Mouse (Mus musculus): ENCODE data around the gene Zfp385b.
A peak's percentile ranks its signal among the peaks of the same experiment; 100 is the strongest.

Gene Zfp385b

GRCm38 (mm10) chr2:77790846-77791245 is 28.6 kb downstream of the Zfp385b start:
- DNase-seq (ENCODE audit: low spot score in 2 of 2), result no peak

GRCm38 (mm10) chr2:77790295-77790694 is 29.1 kb downstream of the Zfp385b start:
- DNase-seq (ENCODE audit: low spot score in 2 of 2), result no peak

- DNase-seq (ENCODE audit: low spot score in 2 of 2), result no peak
Observed at GRCm38 (mm10) chr2:77781390-77781789, 38.0 kb downstream of the Zfp385b start.

- DNase-seq (ENCODE audit: low spot score in 2 of 2), result no peak
Observed at GRCm38 (mm10) chr2:77777781-77778180, 41.7 kb downstream of the Zfp385b start.

DNA sequence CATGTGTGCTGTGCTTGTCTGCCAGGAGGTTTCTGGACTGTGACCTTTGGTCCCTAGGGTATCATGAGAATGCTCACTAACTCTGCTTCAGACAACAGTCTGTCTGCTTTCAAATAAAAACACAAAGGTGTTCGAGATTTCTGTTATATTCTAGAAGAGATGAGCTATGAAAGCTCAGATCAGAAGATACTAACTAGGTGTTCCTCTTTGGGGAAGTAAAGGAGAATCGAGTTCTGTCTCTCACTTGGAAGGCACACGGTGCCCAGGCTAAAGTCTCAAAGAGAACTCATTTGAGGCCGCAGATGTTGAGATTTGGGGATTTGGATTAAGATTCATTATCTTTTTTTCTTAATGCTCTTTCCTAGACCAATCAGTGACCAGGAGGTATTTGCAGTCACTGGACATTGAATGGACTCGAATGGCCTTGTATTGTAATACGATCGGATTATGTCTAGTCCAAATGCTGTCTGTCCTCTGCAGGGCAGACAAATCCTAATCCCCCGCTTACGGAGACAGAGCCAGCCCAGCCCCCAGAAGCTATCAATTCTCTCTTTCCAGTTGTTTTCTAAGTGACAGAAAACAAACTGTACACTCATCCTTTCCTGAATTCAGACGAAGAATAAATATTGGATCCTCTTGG is 42.3 kb downstream of the Zfp385b start:
- DNase-seq (ENCODE audit: low spot score in 2 of 2), result no peak

- DNase-seq (ENCODE audit: low spot score in 2 of 2), result no peak
Observed at GRCm38 (mm10) chr2:77775247-77775880, 44.1 kb downstream of the Zfp385b start.

DNA sequence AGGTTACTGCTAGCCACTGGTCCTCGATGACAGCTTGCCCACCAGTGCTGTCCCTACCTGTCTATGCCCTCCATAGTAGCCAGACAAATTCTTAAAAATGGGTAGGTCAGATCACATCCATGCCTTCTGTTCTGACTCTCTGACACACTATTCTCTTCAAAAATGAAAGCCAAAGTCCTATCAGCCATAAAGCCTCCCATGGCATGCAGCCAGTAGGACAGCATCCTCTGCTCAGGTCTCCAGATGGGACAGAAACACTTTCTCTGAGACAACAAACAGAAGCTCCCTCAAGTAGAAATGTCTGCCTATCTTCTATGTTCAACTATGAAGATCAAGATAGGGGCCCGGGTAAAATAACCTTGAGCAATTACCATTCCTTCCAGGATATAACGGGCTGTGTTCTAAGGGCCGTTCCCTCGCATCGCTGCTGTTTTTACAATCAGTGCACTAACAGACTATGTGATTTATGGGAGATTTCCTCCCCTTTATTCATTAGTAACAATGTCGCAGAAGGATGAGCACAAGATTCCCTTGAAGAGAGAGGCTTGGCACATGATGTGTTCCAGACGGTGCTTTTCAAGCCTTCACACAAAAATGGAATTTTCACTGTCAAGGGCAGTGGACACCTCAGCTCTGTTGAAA is 49.3 kb downstream of the Zfp385b start:
- DNase-seq (ENCODE audit: low spot score in 2 of 2), result no peak

DNA sequence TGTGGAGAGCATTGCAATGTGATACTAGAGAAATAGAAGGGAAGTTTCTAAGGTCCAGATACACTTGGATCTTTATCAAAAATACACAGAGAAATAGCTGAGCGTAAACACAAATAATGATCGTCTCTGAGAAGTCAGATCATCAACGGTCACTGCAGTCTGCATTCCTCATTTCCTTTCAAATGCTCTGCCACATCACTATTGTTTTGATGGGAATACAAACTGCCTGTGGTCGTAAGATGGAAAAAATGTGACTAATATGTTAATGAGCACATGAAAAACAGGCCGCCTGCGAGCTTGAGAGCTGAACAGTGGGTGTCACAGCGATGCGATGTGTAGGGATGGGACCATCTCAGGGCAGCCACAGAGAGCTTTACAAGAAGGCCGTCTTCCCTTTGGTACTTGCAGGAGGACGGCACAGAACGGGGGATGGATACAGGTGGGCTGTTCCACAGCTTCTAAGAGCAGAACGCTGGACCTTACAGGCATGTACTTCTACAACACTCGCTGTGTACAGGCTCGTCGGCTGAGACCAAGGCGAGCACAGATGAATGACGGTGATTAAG is 51.0 kb downstream of the Zfp385b start:
- DNase-seq (ENCODE audit: low spot score in 2 of 2), result no peak

DNA sequence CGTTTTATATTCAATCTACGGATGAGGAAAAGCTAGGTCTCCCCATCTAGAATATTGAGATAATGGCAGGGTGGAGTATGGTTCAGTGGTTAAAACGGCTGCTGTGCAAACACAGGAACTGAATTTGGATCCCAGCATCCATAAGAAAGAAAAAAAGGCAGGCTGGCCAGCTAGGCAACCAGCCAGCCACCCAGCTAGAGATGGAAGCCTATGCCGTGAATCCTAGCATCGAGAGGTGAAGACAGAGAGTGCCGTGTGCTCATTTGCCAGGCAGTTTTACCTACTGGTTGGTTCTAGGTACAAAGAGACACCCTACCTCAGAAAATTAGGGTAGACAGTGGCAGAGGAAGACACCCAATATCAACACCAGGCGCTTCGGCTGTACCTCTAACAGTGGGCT is 57.5 kb downstream of the Zfp385b start:
- DNase-seq (ENCODE audit: low spot score in 2 of 2), result no peak

- DNase-seq (ENCODE audit: low spot score in 2 of 2), result no peak
Observed at GRCm38 (mm10) chr2:77758403-77759071, 60.9 kb downstream of the Zfp385b start.

GRCm38 (mm10) chr2:77752491-77752890 is 66.9 kb downstream of the Zfp385b start:
- no peak for DNase-seq (ENCODE audit: low spot score in 2 of 2)

DNA sequence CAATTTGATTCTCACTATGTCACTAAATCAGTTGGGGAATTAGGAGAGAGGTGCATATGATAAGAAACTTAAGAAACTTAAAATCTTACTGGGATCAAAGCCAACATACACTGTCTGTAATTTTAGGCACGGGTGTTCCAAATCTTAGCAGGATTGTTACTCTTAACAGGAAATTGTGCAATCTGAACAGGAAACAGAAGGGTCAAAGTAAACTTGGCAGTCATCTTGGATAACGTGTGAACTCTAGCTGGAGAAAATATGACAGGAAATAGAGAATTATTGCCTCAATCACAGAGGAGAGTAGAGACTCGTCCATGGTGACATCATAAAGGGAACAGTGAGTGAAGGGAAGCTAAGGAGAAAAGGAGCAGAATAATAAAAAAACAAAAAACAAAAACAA is 69.8 kb downstream of the Zfp385b start:
- DNase-seq (ENCODE audit: low spot score in 2 of 2), result no peak

- no peak for DNase-seq (ENCODE audit: low spot score in 2 of 2)
Observed at GRCm38 (mm10) chr2:77746417-77746816, 73.0 kb downstream of the Zfp385b start.

GRCm38 (mm10) chr2:77745246-77745645 is 74.2 kb downstream of the Zfp385b start:
- no peak for DNase-seq (ENCODE audit: low spot score in 2 of 2)

GRCm38 (mm10) chr2:77742359-77742758 is 77.1 kb downstream of the Zfp385b start:
- no peak for DNase-seq (ENCODE audit: low spot score in 2 of 2)

DNA sequence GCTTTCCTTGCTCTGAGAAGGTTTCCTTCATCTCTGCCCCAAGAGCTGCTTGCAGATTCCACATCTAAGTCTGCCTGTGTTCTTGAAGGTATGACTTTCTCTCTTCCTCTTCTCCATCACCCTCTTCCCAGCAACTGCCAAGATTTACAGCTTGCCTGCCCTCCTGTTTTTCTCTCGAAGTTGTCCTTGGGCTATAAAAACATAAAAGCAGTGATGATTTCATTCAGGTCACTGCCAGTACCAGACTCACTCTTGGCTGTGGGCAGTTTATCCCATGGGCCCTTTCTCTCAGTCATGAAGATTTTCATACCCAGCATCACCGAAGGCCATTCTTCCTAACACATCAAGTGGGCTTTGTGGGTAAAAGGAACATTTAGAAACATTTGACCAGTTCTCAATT is 89.2 kb downstream of the Zfp385b start:
- no peak for DNase-seq (ENCODE audit: low spot score in 2 of 2)

- DNase-seq (ENCODE audit: low spot score in 2 of 2), result no peak
Observed at GRCm38 (mm10) chr2:77726798-77727197, 92.6 kb downstream of the Zfp385b start.

- no peak for DNase-seq (ENCODE audit: low spot score in 2 of 2)
Observed at GRCm38 (mm10) chr2:77720806-77721205, 98.6 kb downstream of the Zfp385b start.

DNA sequence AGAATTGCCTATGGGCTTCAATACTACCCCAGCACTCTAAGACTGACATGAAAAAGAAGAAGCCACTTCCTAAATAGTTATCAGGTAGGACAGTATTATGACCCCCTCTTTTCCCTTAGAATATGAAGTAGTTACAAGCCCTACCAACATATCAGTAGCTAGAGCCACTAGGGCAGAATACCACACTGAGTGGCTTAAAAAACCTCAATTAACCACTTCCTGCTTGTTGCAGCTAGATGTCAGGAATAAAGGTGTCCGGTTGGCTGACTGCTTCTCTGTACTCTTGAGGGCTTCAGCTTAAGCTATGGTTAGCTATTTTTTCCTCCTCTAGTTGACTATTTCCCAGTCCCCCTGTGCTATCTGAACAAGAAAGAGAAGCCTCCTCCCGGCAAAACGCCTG is 103.1 kb downstream of the Zfp385b start:
- DNase-seq (ENCODE audit: low spot score in 2 of 2), result no peak

DNA sequence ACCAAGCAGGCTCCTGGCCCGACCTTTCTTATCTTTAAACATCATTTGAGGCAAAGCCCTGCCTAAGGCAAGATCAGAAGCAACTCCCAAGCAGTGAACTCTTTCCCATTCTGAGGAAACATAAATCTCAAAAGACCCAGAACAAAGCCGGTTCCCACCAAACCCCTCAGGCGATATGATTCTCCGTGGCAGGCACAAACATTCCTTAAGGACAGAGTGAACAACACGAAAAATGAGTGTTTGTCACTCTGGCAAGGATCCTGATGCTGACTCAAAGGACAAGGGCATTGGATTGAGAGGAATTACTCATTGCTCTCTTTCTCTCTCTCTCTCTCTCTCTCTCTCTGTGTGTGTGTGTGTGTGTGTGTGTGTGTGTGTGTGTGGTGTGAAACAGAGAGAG is 105.6 kb downstream of the Zfp385b start:
- no peak for DNase-seq (ENCODE audit: low spot score in 2 of 2)

- no peak for DNase-seq (ENCODE audit: low spot score in 2 of 2)
Observed at GRCm38 (mm10) chr2:77711751-77712150, 107.7 kb downstream of the Zfp385b start.

- DNase-seq (ENCODE audit: low spot score in 2 of 2), result peak in 1 of 2 experiments; percentile 14
Observed at GRCm38 (mm10) chr2:77709206-77709794, 110.1 kb downstream of the Zfp385b start.
